Mouse (Mus musculus) heart, postnatal 0 days (tissue): ENCODE measurements around the gene Myzap.

Experiments used
- CTCF ChIP-seq: IDR thresholded peaks from 2 replicates; pipeline ENCODE4 v1.5.1; 2016; ENCODE audit warnings: antibody characterized with exemption, control low read depth, low read depth
- EP300 ChIP-seq: IDR thresholded peaks from 2 replicates; pipeline ENCODE4 v1.6.1; 2016; ENCODE audit warnings: antibody characterized with exemption, low read depth

GRCm38 (mm10) chr9:71622593-71622992 is 30.4 kb upstream of the Myzap start:
- TF ChIP-seq EP300: no peak
- no peak for TF ChIP-seq CTCF
